Mouse (Mus musculus): Measurements from ENCODE around the gene Pigx. TPM values are rescaled to one million over a fixed set of nuclear protein-coding genes. Genes with fewer than 3 reads are reported as not detected.

Gene Pigx
- polyA plus RNA-seq, 1 experiment from 2014 or later = 102 TPM

DNA sequence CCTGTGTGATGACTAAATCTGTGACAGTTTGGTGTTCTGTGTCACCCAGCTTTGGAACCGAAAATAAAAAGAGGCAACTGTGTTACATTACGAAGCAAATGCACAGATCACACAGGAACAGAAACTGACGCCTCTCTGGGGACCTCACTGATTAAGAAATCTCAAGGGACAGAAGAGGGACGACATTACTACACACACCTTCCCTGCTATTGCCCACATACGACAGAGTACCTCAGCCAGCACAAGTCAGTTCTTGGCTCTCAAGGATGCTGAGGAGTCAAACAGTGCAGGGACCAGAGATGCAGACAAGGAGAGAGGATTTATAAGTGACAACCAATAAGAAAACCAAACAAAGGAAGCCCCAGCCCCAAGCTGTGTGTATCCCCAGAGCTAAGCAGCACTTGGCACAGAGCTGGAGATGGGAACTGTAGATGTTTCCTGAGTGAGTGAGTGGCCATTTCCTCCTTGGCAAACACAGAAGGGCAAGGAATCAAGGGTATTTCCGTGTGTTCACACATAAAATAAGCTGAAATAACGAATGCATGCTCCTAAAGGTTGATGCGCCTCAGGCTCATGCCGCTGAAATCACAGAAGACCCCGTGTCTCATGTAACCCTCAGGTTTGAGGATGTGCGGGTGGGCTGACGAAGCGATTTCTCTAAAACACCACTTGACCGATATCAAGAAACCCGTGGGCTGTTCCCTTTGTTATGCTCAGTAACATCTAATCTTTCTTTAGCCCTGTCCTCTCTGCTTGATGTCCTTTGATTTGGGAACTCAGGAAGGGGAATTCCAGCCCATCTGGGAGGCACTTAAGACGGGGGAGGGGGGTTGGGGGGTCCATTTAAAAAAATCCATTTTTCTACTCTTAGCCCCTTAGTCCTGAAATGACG, 25.1 kb upstream of the Pigx start:
- H3K4me1 ChIP-seq = peaks cover 3% of the 10 kb centered on the region; the same call in 1 of the 2 replicates
- H3K4me3 ChIP-seq = no peak overlapping the region
- H3K9me3 ChIP-seq = no peaks in the 10 kb centered on the region
- H3K36me3 ChIP-seq = no peaks in the 10 kb centered on the region
- H3K27me3 ChIP-seq (ENCODE audit: insufficient read depth, poor library complexity, severe bottlenecking) = no peaks in the 10 kb centered on the region
- H3K27ac ChIP-seq = no peak overlapping the region
- 60% methylated on average over 17 of the region's 17 CpGs for WGBS
- no peak for DNase-seq (ENCODE audit: low spot score)

DNA sequence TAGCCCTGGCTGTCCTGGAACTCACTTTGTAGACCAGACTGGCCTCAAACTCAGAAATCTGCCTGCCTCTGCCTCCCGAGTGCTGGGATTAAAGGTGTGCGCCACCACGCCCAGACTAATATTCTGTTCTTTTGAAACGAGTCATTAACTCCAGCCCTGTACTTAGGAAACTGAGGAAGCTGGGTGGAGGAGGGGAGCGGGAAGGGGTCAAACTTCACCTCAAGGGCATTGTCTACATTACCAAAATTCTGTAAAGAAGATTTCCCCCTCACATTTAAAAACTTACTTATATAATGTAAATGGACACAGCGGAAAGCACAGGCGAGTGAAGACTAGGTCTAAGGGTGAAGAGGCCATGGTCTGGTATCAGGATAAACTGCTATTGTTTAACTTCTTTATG, 24.5 kb upstream of the Pigx start:
- no peaks in the 10 kb centered on the region for H3K9me3 ChIP-seq
- H3K27me3 ChIP-seq (ENCODE audit: insufficient read depth, poor library complexity, severe bottlenecking) = no peaks in the 10 kb centered on the region
- H3K4me1 ChIP-seq = no peaks in the 10 kb centered on the region; the same call in 1 of the 2 replicates
- 88% methylated on average over 7 of the region's 7 CpGs for WGBS
- no peak for DNase-seq (ENCODE audit: low spot score)
- no peaks in the 10 kb centered on the region for H3K36me3 ChIP-seq
- H3K27ac ChIP-seq = no peak overlapping the region
- no peak overlapping the region for H3K4me3 ChIP-seq

GRCm38 (mm10) chr16:32120454-32120853, 20.9 kb upstream of the Pigx start:
- no peak for DNase-seq (ENCODE audit: low spot score)
- no peaks in the 10 kb centered on the region for H3K36me3 ChIP-seq
- peaks cover 10% of the 10 kb centered on the region for H3K4me1 ChIP-seq
- no peaks in the 10 kb centered on the region for H3K27me3 ChIP-seq (ENCODE audit: insufficient read depth, poor library complexity, severe bottlenecking)
- H3K9me3 ChIP-seq = no peaks in the 10 kb centered on the region
- WGBS = 72% methylated on average over 3 of the region's 3 CpGs
- no peak overlapping the region for H3K4me3 ChIP-seq
- H3K27ac ChIP-seq = no peak overlapping the region

DNA sequence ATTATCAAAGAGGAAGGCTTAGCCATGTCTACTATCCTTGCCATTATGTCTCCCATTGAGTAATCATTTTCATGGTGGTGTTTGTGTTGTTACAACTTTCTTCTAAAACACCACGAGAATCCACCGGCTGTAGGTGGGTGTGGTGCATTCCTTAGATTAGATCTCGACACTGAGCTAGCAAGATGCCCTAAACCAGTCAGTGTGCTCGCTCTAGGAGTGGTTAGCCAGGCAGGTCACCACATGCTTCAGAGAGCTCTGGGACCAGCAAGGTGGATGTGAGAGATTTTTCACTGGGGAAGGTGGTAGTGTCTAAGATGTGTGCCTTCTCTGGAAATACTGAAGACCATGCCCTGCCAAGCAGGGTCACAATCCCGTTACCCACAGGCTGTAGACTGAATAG, 16.6 kb upstream of the Pigx start:
- Histone ChIP-seq H3K27me3 (ENCODE audit: insufficient read depth, poor library complexity, severe bottlenecking) (no peaks in the 10 kb centered on the region), H3K27ac (no peak overlapping the region), H3K4me3 (no peak overlapping the region), H3K4me1 (peaks cover 10% of the 10 kb centered on the region), H3K36me3 (no peaks in the 10 kb centered on the region), H3K9me3 (no peaks in the 10 kb centered on the region)
- DNase-seq (ENCODE audit: low spot score) = peak; percentile 54
- WGBS = 29% methylated on average over 5 of the region's 5 CpGs

DNA sequence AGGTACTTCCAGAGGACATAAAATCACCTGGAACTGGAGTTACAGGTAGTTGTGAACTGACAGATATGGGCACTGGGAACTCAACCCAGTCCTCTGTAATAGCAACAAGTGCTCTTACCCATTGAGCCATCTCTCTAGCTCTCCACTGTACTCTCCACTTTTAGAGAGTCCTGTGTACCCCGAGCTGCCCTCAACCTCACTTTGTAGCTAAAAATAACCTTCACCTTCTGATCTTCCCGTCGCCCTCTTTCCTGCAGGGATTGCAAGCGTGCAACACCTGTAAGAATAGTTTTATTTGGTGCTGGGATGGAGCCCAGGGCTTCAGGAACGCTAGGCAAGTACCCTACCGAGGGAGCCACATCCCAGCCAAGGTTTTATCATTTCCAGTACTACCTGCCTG, 16.2 kb upstream of the Pigx start:
- no peak overlapping the region for H3K4me3 ChIP-seq
- peaks cover 1% of the 10 kb centered on the region; the same call in 1 of the 2 replicates for H3K36me3 ChIP-seq
- WGBS = 39% methylated on average over 6 of the region's 6 CpGs
- no peaks in the 10 kb centered on the region for H3K9me3 ChIP-seq
- H3K27me3 ChIP-seq (ENCODE audit: insufficient read depth, poor library complexity, severe bottlenecking) = no peaks in the 10 kb centered on the region
- H3K4me1 ChIP-seq = peaks cover 10% of the 10 kb centered on the region
- no peak overlapping the region for H3K27ac ChIP-seq
- DNase-seq (ENCODE audit: low spot score) = peak; percentile 67

DNA sequence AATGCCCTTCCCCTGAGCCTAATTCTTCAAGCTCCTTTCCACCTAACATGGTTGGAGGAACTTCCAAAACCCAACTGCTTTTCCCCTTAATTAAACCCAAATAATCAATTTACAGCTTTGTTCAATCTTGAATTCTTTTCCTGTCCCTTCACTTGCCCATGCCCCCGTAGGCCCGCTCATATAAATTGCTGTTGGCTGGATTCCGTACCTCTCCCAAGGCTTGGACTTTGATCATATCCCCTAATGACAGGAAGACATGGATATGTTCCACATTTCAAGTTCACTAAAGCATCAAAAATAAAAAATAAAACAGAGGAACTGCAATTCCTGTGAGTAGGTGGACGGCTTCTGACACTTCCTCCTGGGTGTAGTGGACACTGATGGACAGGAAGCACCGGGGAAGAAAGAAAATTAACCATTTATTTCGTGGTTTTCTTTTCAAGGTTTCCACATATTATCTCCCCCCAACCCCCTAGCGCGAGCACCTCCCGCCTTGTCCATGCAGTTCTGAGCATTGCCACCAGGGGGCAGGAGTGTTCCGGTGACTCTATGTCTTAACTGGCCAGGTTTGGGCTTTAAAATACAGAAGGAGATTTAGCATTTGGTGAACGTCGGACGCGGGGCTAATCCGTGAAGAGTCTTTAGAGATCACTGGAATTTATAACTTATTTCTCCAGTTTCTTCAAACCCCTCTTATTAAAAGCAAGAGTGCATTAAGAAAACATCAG, 15.6 kb upstream of the Pigx start:
- Histone ChIP-seq H3K4me1 (peaks cover 10% of the 10 kb centered on the region), H3K4me3 (no peak overlapping the region), H3K27me3 (ENCODE audit: insufficient read depth, poor library complexity, severe bottlenecking) (no peaks in the 10 kb centered on the region), H3K9me3 (no peaks in the 10 kb centered on the region), H3K27ac (no peak overlapping the region), H3K36me3 (peaks cover 8% of the 10 kb centered on the region)
- peak; percentile 86 for DNase-seq (ENCODE audit: low spot score)
- 18% methylated on average over 15 of the region's 15 CpGs for WGBS

- no peak overlapping the region for H3K27ac ChIP-seq
- WGBS = 84% methylated on average over 10 of the region's 10 CpGs
- H3K27me3 ChIP-seq (ENCODE audit: insufficient read depth, poor library complexity, severe bottlenecking) = no peaks in the 10 kb centered on the region
- H3K4me1 ChIP-seq = peaks cover 10% of the 10 kb centered on the region
- peak; percentile 59 for DNase-seq (ENCODE audit: low spot score)
- no peaks in the 10 kb centered on the region for H3K9me3 ChIP-seq
- no peak overlapping the region for H3K4me3 ChIP-seq
- H3K36me3 ChIP-seq = peaks cover 9% of the 10 kb centered on the region
Measured at GRCm38 (mm10) chr16:32114406-32114805, 14.9 kb upstream of the Pigx start.

DNA sequence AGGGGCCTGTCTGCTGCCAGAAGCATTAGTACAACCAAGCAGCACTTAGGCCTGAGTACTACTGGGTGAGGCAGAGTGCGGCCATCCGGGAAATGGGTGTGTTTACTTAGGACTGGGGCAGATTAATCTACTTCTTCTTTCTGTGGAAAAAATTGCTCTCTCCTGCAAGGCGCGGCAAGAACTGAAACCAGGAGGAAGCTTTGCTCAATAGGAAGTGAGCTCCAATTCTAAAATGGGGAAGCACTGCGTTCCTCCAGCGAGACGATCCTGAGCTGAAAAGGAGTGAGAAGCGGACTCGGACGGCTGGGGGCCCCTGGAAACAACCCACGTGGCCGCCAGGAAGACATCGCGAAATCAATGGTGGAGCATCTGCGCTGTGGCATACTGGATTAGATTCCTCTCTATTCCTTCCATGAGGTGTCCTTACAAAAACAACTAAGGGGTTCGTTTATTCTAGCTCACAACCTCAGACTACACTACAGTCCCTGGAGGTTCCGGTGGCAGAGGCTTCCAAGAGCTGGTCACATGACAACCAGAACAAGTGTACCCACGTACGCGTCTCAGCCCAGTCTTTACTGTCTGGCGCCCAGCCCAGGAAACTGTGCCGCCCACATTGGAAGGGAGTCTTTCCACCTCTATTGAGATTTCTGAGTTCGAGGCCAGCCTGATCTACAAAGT, 14.1 kb upstream of the Pigx start:
- no peaks in the 10 kb centered on the region for H3K27me3 ChIP-seq (ENCODE audit: insufficient read depth, poor library complexity, severe bottlenecking)
- no peak overlapping the region for H3K27ac ChIP-seq
- peak; percentile 65 for DNase-seq (ENCODE audit: low spot score)
- WGBS = 58% methylated on average over 23 of the region's 23 CpGs
- H3K36me3 ChIP-seq = peaks cover 13% of the 10 kb centered on the region
- no peaks in the 10 kb centered on the region for H3K9me3 ChIP-seq
- H3K4me1 ChIP-seq = peaks cover 10% of the 10 kb centered on the region
- 0 out of 2 replicates have a peak overlapping the region, but pooled peaks have one; percentile 19 for H3K4me3 ChIP-seq

DNA sequence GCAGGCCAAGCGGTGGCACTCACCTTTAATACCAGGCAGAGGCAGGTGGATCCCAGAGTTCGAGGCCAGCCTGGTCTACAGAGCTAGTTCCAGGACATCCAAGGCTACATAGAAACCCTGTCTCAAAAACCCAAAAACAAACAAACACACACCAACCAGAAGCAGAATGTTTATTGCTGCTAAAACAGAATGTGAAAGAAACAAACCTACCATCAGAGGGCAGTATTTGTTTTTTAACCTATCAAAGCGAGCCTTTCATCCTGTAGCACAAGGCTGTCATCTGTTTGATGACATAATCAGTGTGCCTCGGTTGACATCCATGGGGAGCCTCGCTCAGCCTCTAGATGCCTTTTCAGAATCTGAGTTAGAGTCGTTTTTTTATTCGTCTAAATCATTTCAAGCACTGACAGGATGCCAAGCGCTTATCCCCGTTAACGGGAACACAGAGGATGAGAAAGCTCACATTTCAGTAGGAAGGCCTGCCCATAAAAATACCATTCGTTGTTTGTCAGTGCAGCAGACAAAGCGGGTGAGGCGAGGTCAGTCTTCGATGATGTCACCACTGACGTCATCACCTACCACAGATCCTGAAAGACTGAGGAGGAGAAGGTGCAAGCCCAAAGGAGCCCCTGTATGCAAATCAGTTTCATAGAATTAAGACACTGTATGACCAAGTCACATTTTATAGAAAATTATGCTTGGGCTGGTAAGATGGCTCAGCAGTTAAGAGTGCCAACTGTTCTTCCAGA, 11.6 kb upstream of the Pigx start:
- Histone ChIP-seq H3K4me1 (peaks cover 7% of the 10 kb centered on the region), H3K27ac (no peak overlapping the region), H3K27me3 (ENCODE audit: insufficient read depth, poor library complexity, severe bottlenecking) (no peaks in the 10 kb centered on the region), H3K36me3 (peaks cover 30% of the 10 kb centered on the region), H3K9me3 (no peaks in the 10 kb centered on the region), H3K4me3 (no peak overlapping the region)
- WGBS = 76% methylated on average over 15 of the region's 15 CpGs
- peak; percentile 66 for DNase-seq (ENCODE audit: low spot score)

DNA sequence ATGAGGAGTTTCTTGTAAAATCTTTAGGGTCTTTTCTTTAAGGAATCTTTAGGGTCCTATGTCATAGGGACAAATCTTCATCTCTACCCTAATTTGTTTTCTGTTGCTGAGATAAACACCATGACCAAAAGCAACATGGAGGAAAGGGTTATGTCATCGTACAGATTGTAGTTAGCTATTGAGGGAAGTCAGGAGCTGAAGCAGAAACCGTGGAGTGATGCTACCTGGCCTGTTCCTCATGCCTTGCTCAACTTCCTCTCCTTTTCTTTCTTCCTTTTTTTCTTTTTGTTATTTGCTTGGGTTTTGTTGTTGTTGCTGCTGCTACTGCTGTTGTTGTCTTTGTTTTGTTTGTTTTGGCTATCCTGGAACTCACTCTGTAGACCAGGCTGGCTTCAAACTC, 9.0 kb upstream of the Pigx start:
- Histone ChIP-seq H3K27me3 (ENCODE audit: insufficient read depth, poor library complexity, severe bottlenecking) (no peaks in the 10 kb centered on the region), H3K36me3 (peaks cover 52% of the 10 kb centered on the region), H3K4me3 (no peak overlapping the region), H3K9me3 (no peaks in the 10 kb centered on the region), H3K27ac (no peak overlapping the region), H3K4me1 (no peaks in the 10 kb centered on the region)
- 83% methylated on average over 2 of the region's 2 CpGs for WGBS
- DNase-seq (ENCODE audit: low spot score) = no peak

GRCm38 (mm10) chr16:32108170-32108569, 8.6 kb upstream of the Pigx start:
- Histone ChIP-seq H3K36me3 (peaks cover 56% of the 10 kb centered on the region), H3K9me3 (no peaks in the 10 kb centered on the region), H3K4me3 (no peak overlapping the region), H3K27me3 (ENCODE audit: insufficient read depth, poor library complexity, severe bottlenecking) (no peaks in the 10 kb centered on the region), H3K4me1 (no peaks in the 10 kb centered on the region), H3K27ac (no peak overlapping the region)
- DNase-seq (ENCODE audit: low spot score) = peak; percentile 63
- 80% methylated on average over 7 of the region's 7 CpGs for WGBS

DNA sequence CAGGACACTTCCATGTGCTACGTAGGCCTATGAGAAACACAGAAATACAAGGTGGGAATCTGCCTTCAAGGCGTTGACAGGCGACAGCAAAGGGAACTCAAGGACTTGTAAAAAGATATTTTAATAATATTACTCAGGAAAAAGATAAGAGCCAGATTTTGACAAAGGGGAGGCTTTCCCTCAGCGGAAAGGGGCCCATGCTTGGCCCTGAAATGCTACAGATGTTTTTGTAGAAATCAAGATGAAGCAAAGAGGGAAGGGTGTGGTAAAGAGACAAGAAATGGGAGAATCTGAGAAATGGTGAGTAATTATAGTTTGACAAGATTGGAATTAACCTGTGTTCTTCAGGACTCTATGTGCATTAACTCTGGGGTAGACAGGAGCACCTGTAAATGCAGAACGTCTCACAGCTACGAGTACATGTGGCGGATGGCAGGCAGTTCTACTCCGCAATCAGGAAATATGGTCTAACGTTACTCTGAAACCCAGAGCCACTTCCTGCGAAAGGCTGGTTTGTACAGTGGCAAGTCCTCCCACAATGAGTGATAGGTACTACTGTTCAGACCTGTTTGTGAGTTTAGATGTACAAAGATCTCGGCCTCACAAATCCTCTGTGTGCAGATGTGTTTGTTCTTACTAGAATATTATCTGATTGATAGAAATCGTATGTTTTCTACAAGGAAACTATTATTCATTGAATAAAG, 8.0 kb upstream of the Pigx start:
- H3K4me1 ChIP-seq = no peaks in the 10 kb centered on the region
- WGBS = 86% methylated on average over 12 of the region's 12 CpGs

More for the DNA sequence above, 8.0 kb upstream of the Pigx start:
- DNase-seq (ENCODE audit: low spot score) = no peak
- Histone ChIP-seq H3K27ac (no peak overlapping the region), H3K9me3 (no peaks in the 10 kb centered on the region), H3K36me3 (peaks cover 62% of the 10 kb centered on the region), H3K27me3 (ENCODE audit: insufficient read depth, poor library complexity, severe bottlenecking) (no peaks in the 10 kb centered on the region), H3K4me3 (no peak overlapping the region)
